Mouse (Mus musculus): ENCODE measurements around the gene Aif1l.

Aif1l gene

DNA sequence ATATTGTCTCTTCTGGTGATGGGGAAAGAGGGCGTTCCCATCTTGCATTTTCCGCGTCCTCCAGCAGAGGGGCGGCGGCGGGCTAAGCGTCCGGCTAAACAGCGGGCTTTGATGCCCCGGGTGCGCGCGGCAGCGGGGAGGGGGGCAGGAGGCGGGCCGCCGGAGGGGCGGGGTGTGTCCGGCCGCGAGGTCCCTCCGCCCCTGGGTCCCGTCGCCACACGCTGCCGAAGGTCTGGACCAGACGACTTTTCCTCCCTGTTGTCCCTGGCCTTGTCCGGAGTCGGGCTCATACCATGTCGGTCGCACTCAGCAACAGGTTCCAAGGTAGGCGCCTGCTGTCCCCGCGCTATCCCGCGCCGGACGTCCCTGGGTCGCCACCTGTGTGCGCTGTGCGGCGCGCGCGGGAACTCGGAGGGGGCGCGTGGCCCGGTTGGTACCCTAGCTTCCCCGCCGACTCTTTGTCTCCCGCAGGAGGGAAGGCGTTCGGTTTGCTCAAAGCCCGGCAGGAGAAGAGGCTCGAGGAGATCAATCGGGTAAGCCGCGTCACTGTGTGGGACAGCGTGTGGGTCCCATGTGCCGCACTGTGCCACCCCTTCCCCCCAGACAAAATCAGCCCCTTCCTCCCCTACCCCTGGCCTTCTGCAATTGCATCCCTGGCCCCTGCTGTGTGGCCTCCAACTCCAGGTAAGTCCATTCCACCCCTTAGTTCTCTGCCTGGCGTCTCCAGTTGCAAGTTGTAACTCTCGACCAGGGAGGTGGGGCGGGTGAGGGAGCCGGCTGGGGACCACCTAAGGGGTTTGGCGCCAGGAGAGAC, at the start of gene Aif1l:
TSS of gene Aif1l (plus strand) at position 82 of the 814 bp plus-strand sequence.
- in situ Hi-C loops (cut with MboI; ENCODE audit: unreplicated experiment in 2 of 2): no loop called here

DNA sequence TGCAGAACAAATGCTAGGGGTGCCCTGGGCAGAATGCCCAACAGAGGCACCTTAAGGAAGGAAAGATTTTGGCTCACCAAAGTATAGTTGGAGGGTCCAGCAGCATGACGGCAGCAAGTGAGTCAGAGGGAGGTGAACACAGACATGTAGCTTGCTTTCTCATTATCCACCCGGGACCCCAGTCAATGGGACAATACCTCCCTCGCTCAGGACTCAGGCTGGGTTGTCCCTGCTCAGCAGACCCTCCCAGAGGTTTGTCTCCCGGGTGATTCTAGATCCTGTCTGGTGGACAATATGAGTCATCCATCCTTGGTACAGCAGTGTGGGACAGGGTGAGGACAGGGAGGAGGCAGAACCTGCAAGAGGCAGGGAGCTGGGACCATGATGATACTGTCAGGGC, 49.0 kb upstream of the Aif1l start:
- in situ Hi-C loops (cut with MboI; ENCODE audit: unreplicated experiment in 2 of 2): no loop called here

GRCm38 (mm10) chr2:31901659-31902362, 48.1 kb upstream of the Aif1l start:
- in situ Hi-C loops (cut with MboI; ENCODE audit: unreplicated experiment in 2 of 2): no loop called here

DNA sequence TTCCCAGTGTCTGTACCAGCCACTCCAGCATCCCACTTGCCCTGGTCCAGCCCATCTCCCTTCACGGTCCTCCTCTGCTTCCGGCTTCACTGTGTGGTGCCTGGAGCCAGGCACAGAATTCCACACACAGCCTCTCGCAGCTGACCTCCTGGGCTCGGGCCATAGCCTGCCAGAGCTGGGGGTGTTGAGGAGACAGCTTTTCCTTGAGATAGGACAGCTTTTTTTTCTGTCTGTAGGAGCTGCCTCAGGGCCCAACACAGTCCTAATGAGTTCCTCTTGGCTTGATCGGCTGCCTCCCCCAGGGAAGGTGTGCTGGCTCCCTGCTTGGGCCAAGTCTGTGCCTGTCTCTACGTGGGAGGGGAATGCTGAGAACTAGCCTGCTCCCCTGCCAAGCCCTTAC, 45.9 kb upstream of the Aif1l start:
- in situ Hi-C loops (cut with MboI; ENCODE audit: unreplicated experiment in 2 of 2): no loop called here

DNA sequence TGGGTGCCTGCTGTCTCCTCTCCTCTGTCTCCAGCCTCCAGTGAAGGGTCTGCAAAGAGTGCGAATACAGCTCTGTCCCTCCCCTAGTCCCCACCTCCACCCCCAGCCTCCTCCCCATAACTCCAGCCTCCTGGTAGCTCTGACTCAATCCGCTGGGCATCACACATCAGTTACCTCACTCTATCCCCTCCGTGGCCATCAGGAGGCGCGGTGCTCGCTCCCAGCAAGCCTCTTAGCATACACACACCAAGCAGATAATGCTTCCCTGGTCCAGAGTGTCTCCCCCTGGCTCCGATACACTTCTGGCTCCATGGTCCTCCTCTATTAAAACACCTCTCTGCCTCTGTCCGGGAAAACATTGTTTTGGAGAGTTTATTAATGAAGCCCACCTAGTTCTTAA, 45.3 kb upstream of the Aif1l start:
- in situ Hi-C loops (cut with MboI; ENCODE audit: unreplicated experiment in 2 of 2): no loop called here

- in situ Hi-C loops (cut with MboI; ENCODE audit: unreplicated experiment in 2 of 2): no loop called here
Observed at GRCm38 (mm10) chr2:31905682-31906081, 44.3 kb upstream of the Aif1l start.

GRCm38 (mm10) chr2:31906407-31906806, 43.5 kb upstream of the Aif1l start:
- in situ Hi-C loops (cut with MboI; ENCODE audit: unreplicated experiment in 2 of 2): no loop called here

DNA sequence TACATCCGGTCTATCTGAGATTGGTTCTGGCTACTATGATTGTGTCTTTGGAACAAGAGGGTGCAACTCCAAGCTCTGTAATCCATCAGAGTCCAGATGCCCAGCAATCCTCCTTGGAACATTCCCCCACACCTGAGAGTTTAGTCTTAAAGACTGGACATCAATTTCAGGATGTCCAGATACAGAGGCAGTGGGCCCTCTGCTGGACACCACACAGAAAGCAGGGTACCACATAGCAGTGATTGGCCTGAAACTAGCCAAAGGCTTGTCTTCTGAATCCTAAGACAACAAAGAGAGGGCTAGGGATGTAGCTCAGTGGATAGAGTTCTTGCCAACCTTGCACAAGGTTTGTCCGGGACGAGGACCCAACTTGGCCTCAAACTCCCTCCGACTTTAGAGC, 37.4 kb upstream of the Aif1l start:
- in situ Hi-C loops (cut with MboI; ENCODE audit: unreplicated experiment in 2 of 2): loop anchor here (5.0 kb wide), 4 partner anchors 95 to 430 kb away; partner anchors contain the start of gene Abl1 (in 1 of the 2)

DNA sequence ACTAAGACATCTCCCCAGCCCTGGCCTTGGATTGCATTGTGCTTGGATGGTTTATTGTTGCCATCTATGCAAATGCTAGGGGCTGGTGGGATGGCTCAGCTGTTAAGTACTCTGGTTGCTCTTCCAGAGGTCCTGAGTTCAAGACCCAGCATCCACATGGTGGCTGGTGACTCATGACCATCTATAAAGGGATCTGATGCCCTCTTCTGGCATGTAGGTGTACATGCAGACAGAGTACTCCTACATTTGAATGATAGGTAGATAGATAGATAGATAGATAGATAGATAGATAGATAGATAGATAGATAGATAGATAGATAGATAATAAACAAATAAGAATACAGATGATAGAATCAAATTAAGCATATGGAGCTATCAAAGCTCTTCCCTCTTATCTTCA, 35.7 kb upstream of the Aif1l start:
- in situ Hi-C loops (cut with MboI; ENCODE audit: unreplicated experiment in 2 of 2): loop anchor here (5.0 kb wide), 4 partner anchors 97 to 432 kb away; partner anchors contain the start of gene Abl1 (in 1 of the 2)

- in situ Hi-C loops (cut with MboI; ENCODE audit: unreplicated experiment in 2 of 2): no loop called here
Observed at GRCm38 (mm10) chr2:31915112-31915511, 34.8 kb upstream of the Aif1l start.

- in situ Hi-C loops (cut with MboI; ENCODE audit: unreplicated experiment in 2 of 2): no loop called here
Observed at GRCm38 (mm10) chr2:31917636-31918035, 32.3 kb upstream of the Aif1l start.

DNA sequence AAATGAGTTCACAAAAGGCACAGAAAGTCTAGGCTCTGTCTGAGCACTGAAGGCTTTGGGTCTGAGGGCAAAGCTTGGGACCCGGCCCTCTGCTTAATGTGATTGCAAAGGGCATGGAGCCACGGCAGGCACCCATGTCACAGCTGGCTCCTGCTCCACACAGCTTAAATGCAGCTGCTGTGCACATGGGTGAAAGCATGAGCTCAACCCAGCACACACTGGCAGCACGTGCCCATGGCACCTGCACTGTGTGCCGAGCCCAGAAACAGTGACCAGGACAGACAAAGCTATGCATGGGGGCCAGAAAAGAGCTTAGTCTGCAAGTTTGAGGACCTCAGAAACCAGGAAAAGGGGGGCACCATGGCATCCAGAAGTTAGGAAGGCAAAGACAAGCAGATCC, 26.3 kb upstream of the Aif1l start:
- in situ Hi-C loops (cut with MboI; ENCODE audit: unreplicated experiment in 2 of 2): loop anchor here (5.0 to 10.0 kb wide), 2 partner anchors 209 to 439 kb away; no protein-coding TSS in a partner anchor

GRCm38 (mm10) chr2:31924811-31925210, 25.1 kb upstream of the Aif1l start:
- in situ Hi-C loops (cut with MboI; ENCODE audit: unreplicated experiment in 2 of 2): loop anchor here (5.0 to 10.0 kb wide), 2 partner anchors 207 to 440 kb away; no protein-coding TSS in a partner anchor

DNA sequence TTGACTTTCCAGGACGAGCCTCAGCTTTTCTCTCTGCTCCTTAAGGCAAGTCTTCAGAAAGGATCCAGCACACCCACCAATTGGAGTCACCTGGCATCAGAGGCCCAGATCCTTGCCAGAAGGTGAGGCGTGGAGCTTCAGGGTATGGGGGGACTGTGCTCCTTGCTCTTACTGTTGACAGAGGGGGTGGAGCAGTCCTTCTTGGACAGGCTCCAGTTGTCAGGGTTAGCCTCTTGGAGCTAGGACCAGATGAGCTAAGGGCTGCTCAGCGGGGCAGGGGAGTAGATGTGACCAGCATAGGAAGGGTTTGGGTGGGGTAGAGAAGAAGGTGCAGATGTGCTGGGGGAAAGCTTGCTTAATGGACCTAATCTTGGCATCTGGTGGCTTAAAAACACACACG, 24.0 kb upstream of the Aif1l start:
- in situ Hi-C loops (cut with MboI; ENCODE audit: unreplicated experiment in 2 of 2): loop anchor here in 1 of 2 experiments (10.0 kb wide), 1 partner anchor 441 kb away; no protein-coding TSS in a partner anchor

GRCm38 (mm10) chr2:31929664-31930063, 20.3 kb upstream of the Aif1l start:
- in situ Hi-C loops (cut with MboI; ENCODE audit: unreplicated experiment in 2 of 2): loop anchor here in 1 of 2 experiments (10.0 kb wide), 1 partner anchor 445 kb away; no protein-coding TSS in a partner anchor

DNA sequence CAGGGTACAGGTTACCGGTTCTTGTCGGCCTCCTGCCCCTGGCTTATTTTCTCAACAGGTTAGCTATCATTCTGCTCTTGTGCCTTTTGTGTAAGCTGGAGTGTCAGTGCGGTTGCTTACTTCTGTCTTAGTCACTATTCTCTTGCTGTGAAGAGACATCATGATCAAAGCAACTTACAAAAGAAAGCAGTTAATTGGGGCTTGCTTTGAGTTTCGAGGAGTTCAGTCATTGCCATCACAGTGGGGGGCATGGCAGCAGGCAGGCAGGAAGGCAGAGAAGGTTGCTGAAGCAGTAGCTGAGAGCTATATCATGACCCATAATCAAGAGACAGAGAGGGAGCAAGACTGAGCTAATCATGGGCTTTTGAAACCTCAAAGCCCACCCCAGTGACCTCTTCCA, 15.4 kb upstream of the Aif1l start:
- in situ Hi-C loops (cut with MboI; ENCODE audit: unreplicated experiment in 2 of 2): no loop called here

DNA sequence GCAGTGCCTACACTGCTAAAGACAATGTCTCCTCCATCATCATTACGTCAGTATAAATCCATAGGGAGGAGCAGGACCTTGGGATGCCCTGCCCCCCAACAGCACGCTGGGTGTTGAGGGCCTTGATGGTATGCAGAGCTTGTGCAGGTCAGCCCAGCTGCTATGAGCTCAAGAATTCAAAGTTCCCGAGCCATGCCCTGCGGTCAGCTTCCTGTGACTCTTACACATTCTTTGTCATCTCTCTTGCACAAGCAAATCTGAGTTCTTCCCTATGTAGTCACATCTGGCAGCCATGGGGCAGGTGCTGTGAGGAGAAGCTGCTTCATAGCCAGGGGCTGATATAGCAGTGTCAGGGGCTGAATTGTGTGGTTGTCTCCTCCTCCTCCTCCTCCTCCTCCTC, 14.9 kb upstream of the Aif1l start:
- in situ Hi-C loops (cut with MboI; ENCODE audit: unreplicated experiment in 2 of 2): no loop called here

DNA sequence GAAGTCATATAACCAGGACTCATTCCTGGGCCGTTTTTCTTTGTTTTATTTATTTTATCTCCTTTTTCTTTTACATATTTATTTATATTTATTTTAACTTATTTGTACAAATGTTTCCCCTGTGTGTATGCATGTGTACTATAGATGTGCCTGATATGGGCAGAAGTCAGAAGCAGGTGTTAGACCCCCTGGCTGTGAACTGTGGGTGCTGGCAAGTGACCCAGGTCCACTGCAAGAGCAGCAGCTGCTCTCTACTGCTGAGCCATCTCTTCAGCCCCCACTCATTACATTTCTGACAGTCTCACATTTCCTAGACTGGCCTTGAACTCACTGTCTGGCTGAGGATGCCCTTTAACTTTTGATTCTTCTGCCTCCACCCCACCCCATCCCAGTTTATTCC, 11.6 kb upstream of the Aif1l start:
- in situ Hi-C loops (cut with MboI; ENCODE audit: unreplicated experiment in 2 of 2): no loop called here

DNA sequence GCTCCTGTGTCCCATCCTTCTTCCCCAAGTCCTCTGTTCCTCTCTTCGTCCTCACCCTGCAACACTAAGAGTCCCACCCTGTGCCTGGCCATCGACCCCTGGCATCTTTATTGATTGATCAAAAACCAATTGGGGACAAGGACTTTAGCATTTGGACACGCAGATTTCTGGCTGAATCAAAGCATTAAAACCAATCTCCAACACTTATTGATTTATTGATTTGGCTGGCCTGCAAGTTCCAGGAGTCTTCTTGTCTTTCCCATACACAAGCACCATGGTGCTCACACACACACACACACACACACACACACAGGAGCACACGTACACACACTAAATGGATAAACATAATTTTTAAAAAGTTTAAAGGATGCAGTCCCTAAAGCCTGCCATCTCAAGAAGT, 6.9 kb upstream of the Aif1l start:
- in situ Hi-C loops (cut with MboI; ENCODE audit: unreplicated experiment in 2 of 2): no loop called here

DNA sequence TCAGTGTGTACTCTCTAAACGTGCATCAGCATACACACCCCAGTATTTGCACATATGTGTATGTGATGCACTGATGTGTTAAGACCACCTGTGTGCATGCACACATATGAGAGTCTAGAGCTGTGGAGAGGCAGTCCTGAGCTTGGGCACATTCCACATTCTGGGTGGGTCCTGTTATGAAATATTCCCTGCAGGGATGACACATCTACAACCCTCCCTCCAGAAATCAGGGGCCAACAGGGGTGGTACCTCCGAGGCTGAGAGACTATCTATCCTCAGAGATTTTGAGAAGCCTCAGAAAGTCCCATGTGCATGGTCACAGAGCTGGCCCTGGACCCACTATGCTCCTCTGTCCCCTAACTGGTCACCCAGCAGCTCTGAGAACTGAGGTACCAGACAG, 4.4 kb upstream of the Aif1l start:
- in situ Hi-C loops (cut with MboI; ENCODE audit: unreplicated experiment in 2 of 2): no loop called here

- in situ Hi-C loops (cut with MboI; ENCODE audit: unreplicated experiment in 2 of 2): no loop called here
Observed at GRCm38 (mm10) chr2:31948392-31948791, 1.5 kb upstream of the Aif1l start.

DNA sequence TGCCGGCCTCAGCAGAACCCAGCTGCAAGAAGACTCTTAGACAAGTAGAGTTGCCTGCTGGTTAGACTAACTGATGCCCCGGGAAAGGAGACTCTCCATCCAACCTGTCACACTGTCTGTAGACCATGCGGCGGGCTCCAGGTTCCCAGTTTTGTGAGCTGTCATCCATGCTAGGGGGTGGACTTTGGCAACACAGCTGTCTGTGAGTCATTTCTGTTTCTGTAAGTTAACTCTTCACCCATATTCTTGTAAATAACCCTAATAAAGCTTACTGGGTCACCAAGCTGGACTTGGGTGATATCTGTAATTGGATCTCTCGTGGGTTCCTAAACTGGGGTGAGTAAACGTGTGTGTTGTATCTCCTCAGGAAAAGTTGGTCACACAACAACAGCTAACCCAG, 1.1 kb upstream of the Aif1l start:
- in situ Hi-C loops (cut with MboI; ENCODE audit: unreplicated experiment in 2 of 2): no loop called here

Measured in v-Abl transformed pro-B cells (cell line).